Mouse (Mus musculus) myocyte (in vitro differentiated cells): Measurements from ENCODE around the gene Tjp1. TPM values are rescaled to one million over a fixed set of nuclear protein-coding genes. Genes with fewer than 3 reads are reported as not detected.

Experiments used
- H3K27me3 ChIP-seq: one replicate; pipeline ENCODE4 v1.6.1; 2011; ENCODE audit not compliant: control insufficient read depth, insufficient read depth, insufficient read length
- H3K36me3 ChIP-seq: one replicate; pipeline ENCODE4 v1.6.1; 2011; ENCODE audit not compliant: control insufficient read depth, insufficient read depth
- H3K4me2 ChIP-seq: one replicate; pipeline ENCODE4 v1.6.1; 2011; ENCODE audit warnings: low read depth, control low read depth
- H3K4me3 ChIP-seq: one replicate; pipeline ENCODE4 v1.5.1; 2011; ENCODE audit warnings: mild to moderate bottlenecking, control low read depth, moderate library complexity
- H3K79me2 ChIP-seq: one replicate; pipeline ENCODE4 v1.6.1; 2011; ENCODE audit not compliant: control insufficient read depth, insufficient read depth
- H3ac ChIP-seq: one replicate; pipeline ENCODE4 v1.6.1; 2011; ENCODE audit not compliant: control insufficient read depth, insufficient read length
- CEBPB ChIP-seq: IDR thresholded peaks from 2 replicates; pipeline ENCODE4 v1.6.1; 2011; ENCODE audit warnings: mild to moderate bottlenecking, moderate library complexity; ENCODE audit not compliant: poor library complexity, insufficient read depth, severe bottlenecking
- E2F4 ChIP-seq: IDR thresholded peaks from one replicate; pipeline ENCODE4 v1.6.1; 2011; ENCODE audit warnings: mild to moderate bottlenecking, control low read depth, moderate library complexity; ENCODE audit not compliant: insufficient read depth
- MAX ChIP-seq: IDR thresholded peaks from one replicate; pipeline ENCODE4 v1.6.1; 2011; ENCODE audit warnings: low read depth, mild to moderate bottlenecking, control low read depth
- MYOD1 ChIP-seq, 3 experiments: IDR thresholded peaks; one replicate each; pipeline ENCODE4 v1.6.1; 2011; ENCODE audit warnings: control low read depth in 2 of 3, low read depth in 2 of 3, mild to moderate bottlenecking in 2 of 3, moderate library complexity in 1 of 3; ENCODE audit not compliant: insufficient read length in 2 of 3, control insufficient read depth in 1 of 3
- MYOG ChIP-seq, 3 experiments: IDR thresholded peaks; one replicate each; pipeline ENCODE4 v1.6.1; 2011; ENCODE audit warnings: control low read depth in 2 of 3, low read depth in 2 of 3, mild to moderate bottlenecking in 2 of 3; ENCODE audit not compliant: insufficient read length in 2 of 3, control insufficient read depth in 1 of 3, insufficient read depth in 1 of 3
- POLR2A ChIP-seq: IDR thresholded peaks from one replicate; pipeline ENCODE4 v1.6.1; 2011; ENCODE audit warnings: low read depth, mild to moderate bottlenecking, control low read depth, moderate library complexity; ENCODE audit not compliant: insufficient read length
- POLR2AphosphoS2 ChIP-seq: IDR thresholded peaks from one replicate; pipeline ENCODE4 v1.6.1; 2011; ENCODE audit warnings: low read depth, control low read depth; ENCODE audit not compliant: insufficient read length
- REST ChIP-seq: IDR thresholded peaks from one replicate; pipeline ENCODE4 v1.6.1; 2011; ENCODE audit warnings: mild to moderate bottlenecking, control low read depth, moderate library complexity; ENCODE audit not compliant: insufficient read depth, insufficient read length
- SRF ChIP-seq: IDR thresholded peaks from one replicate; pipeline ENCODE4 v1.6.1; 2011; ENCODE audit warnings: low read depth; ENCODE audit not compliant: control insufficient read depth, insufficient read length
- TCF12 ChIP-seq: IDR thresholded peaks from one replicate; pipeline ENCODE4 v1.6.1; 2011; ENCODE audit warnings: mild to moderate bottlenecking, control low read depth; ENCODE audit not compliant: poor library complexity, insufficient read depth, severe bottlenecking
- TCF3 ChIP-seq: IDR thresholded peaks from one replicate; pipeline ENCODE4 v1.6.1; 2011; ENCODE audit warnings: low read depth, control low read depth; ENCODE audit not compliant: insufficient read length
- USF1 ChIP-seq: IDR thresholded peaks from one replicate; pipeline ENCODE4 v1.6.1; 2011; ENCODE audit warnings: low read depth, mild to moderate bottlenecking, control low read depth, moderate library complexity
- polyA plus RNA-seq: library from polyadenylated mRNA; unstranded; fragments of >200 nt; fragmentation: generic; extraction: Trizol; gene quantifications from one replicate; pipeline ENCODE4 v1.2.1, GENCODE M21; 2012; ENCODE audit warnings: missing spikeins

The Tjp1 gene
- polyA plus RNA-seq, 1 experiment = 24.3 TPM

- Histone ChIP-seq H3K4me3 (no peak overlapping the region), H3K79me2 (no peaks in the 10 kb centered on the region), H3K4me2 (no peak overlapping the region), H3K27me3 (peaks cover 15% of the 10 kb centered on the region), H3ac (no peak overlapping the region), H3K36me3 (no peaks in the 10 kb centered on the region)
- TF ChIP-seq E2F4 (no peak), TCF3 (no peak), POLR2A (no peak), TCF12 (no peak), SRF (no peak), MYOD1 (IDR thresholded peaks at IDR 0.05; ENCODE audit: control insufficient read depth in 1 of 3, insufficient read length in 2 of 3, low read depth in 2 of 3) (no peak), MAX (no peak), CEBPB (no peak), MYOG (IDR thresholded peaks at IDR 0.05; ENCODE audit: control insufficient read depth in 1 of 3, insufficient read depth in 1 of 3, insufficient read length in 2 of 3, low read depth in 2 of 3) (no peak), REST (no peak), USF1 (no peak), POLR2AphosphoS2 (no peak)
Measured at GRCm38 (mm10) chr7:65520622-65521021, 7.0 kb downstream of the Tjp1 start.

- TF ChIP-seq POLR2A = no peak
- H3K4me3 ChIP-seq = no peak overlapping the region
- H3K4me2 ChIP-seq = no peak overlapping the region
- H3K36me3 ChIP-seq = no peaks in the 10 kb centered on the region
- H3ac ChIP-seq = no peak overlapping the region
- no peaks in the 10 kb centered on the region for H3K79me2 ChIP-seq
- peaks cover 15% of the 10 kb centered on the region for H3K27me3 ChIP-seq
Measured at GRCm38 (mm10) chr7:65519788-65520563, 7.6 kb downstream of the Tjp1 start.

- Histone ChIP-seq H3K4me2 (no peak overlapping the region), H3K36me3 (no peaks in the 10 kb centered on the region), H3K4me3 (no peak overlapping the region), H3K27me3 (peaks cover 23% of the 10 kb centered on the region), H3K79me2 (no peaks in the 10 kb centered on the region), H3ac (no peak overlapping the region)
- no peak for TF ChIP-seq TCF3
- no peak for TF ChIP-seq MYOD1 (IDR thresholded peaks at IDR 0.05; ENCODE audit: control insufficient read depth in 1 of 3, insufficient read length in 2 of 3, low read depth in 2 of 3)
- no peak for TF ChIP-seq USF1
- no peak for TF ChIP-seq TCF12
- no peak for TF ChIP-seq POLR2AphosphoS2
Measured at GRCm38 (mm10) chr7:65516903-65517302, 10.7 kb downstream of the Tjp1 start.

- no peak overlapping the region for H3K4me2 ChIP-seq
- TF ChIP-seq POLR2AphosphoS2 (no peak), E2F4 (no peak), POLR2A (no peak), CEBPB (no peak), MYOD1 (IDR thresholded peaks at IDR 0.05; ENCODE audit: control insufficient read depth in 1 of 3, insufficient read length in 2 of 3, low read depth in 2 of 3) (no peak), TCF12 (no peak), MYOG (IDR thresholded peaks at IDR 0.05; ENCODE audit: control insufficient read depth in 1 of 3, insufficient read depth in 1 of 3, insufficient read length in 2 of 3, low read depth in 2 of 3) (no peak), SRF (no peak), MAX (no peak), TCF3 (no peak), REST (no peak), USF1 (no peak)
Measured at GRCm38 (mm10) chr7:65513451-65514179, 14.0 kb downstream of the Tjp1 start.

GRCm38 (mm10) chr7:65509357-65509756 lies 18.2 kb downstream of the Tjp1 start:
- no peak overlapping the region for H3ac ChIP-seq
- H3K4me2 ChIP-seq = no peak overlapping the region
- H3K27me3 ChIP-seq = peaks cover 20% of the 10 kb centered on the region
- TF ChIP-seq TCF12 = no peak
- TF ChIP-seq E2F4 = no peak
- H3K36me3 ChIP-seq = no peaks in the 10 kb centered on the region
- no peaks in the 10 kb centered on the region for H3K79me2 ChIP-seq
- no peak overlapping the region for H3K4me3 ChIP-seq

More at GRCm38 (mm10) chr7:65513451-65514179, 14.0 kb downstream of the Tjp1 start:
- no peaks in the 10 kb centered on the region for H3K36me3 ChIP-seq
- H3ac ChIP-seq = no peak overlapping the region
- H3K27me3 ChIP-seq = peaks cover 20% of the 10 kb centered on the region
- no peak overlapping the region for H3K4me3 ChIP-seq
- no peaks in the 10 kb centered on the region for H3K79me2 ChIP-seq
